Mouse (Mus musculus): ENCODE results near the gene Hs6st3. TPM values are rescaled to one million over a fixed set of nuclear protein-coding genes. Genes with fewer than 3 reads are reported as not detected.

Gene Hs6st3
- total and polyA plus RNA-seq, 3 experiments: not detected

DNA sequence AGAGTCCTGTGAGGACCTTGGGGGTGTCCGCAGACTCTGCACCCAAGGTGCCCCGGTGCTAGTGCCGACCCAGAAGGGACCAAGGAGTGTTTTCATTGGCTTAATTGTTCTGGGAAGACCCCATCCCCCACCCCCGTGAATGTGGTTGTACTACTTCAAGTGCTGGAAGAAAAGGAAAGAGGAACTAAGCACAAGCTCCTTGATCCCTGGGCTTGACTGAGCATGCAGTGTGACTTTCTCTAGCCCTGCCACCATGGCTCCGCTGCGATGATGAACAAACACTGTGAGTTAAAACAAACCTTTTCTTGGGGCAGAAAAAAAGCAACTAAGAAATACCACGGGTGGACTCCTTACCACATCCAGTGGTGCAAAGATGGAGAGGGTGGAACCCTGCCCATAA, 623.2 kb downstream of the Hs6st3 start:
- Histone ChIP-seq H3K27me3 (replicated peaks) (no peaks in the 10 kb centered on the region), H3K4me1 (ENCODE audit: control insufficient read depth in 1 of 2, insufficient read depth in 2 of 2) (no peaks in the 10 kb centered on the region), H3K4me3 (replicated peaks in 1 of 3; ENCODE audit: low read depth in 2 of 3, low read length in 2 of 3, poor library complexity in 1 of 3) (no peak overlapping the region), H3K4me2 (ENCODE audit: insufficient read depth, low read depth, poor library complexity, severe bottlenecking) (no peak overlapping the region), H3K9ac (ENCODE audit: insufficient read depth, low read depth) (no peak overlapping the region), H3K36me3 (replicated peaks in 1 of 2; ENCODE audit: control insufficient read depth in 1 of 2, insufficient read depth in 1 of 2, low read length in 1 of 2) (no peaks in the 10 kb centered on the region), H3K79me2 (replicated peaks; ENCODE audit: control insufficient read depth, extremely low read depth, insufficient read depth, poor library complexity, severe bottlenecking) (no peaks in the 10 kb centered on the region), H3K9me3 (replicated peaks; ENCODE audit: low read length) (peaks cover 19% of the 10 kb centered on the region), H3K27ac (ENCODE audit: insufficient read depth, low read depth) (no peak overlapping the region)
- in situ Hi-C loops (cut with MboI; ENCODE audit: low pct_ligation_motif_present, low pct_unique_long_range_greater_than_20kb, low sequenced_read_pairs): no loop called here
- DNase-seq (ENCODE audit: extremely low read depth): no peak
- TF ChIP-seq MAX (IDR thresholded peaks at IDR 0.05; ENCODE audit: low read length) (no peak), CTCF (conservative IDR thresholded peaks at IDR 0.05 in 1 of 2, IDR thresholded peaks at IDR 0.05 in 1 of 2; ENCODE audit: low read depth in 2 of 2, low read length in 2 of 2) (no peak), HCFC1 (IDR thresholded peaks at IDR 0.05; ENCODE audit: low read depth, low read length) (no peak), CHD2 (IDR thresholded peaks at IDR 0.05; ENCODE audit: low read length) (no peak), PAX5 (IDR thresholded peaks at IDR 0.05; ENCODE audit: low read length) (no peak), MEF2A (IDR thresholded peaks at IDR 0.05; ENCODE audit: borderline replicate concordance, low read depth, low read length) (no peak), TCF12 (IDR thresholded peaks at IDR 0.05; ENCODE audit: low read depth, low read length) (no peak), JUN (IDR thresholded peaks at IDR 0.05; ENCODE audit: insufficient read depth, low read depth, low read length) (no peak), RCOR1 (conservative IDR thresholded peaks at IDR 0.05; ENCODE audit: low read depth, low read length) (no peak), NELFE (IDR thresholded peaks at IDR 0.05; ENCODE audit: low read depth, low read length) (no peak), TBP (conservative IDR thresholded peaks at IDR 0.05; ENCODE audit: low read depth, low read length) (no peak), BHLHE40 (IDR thresholded peaks at IDR 0.05; ENCODE audit: low read depth, low read length) (no peak)
- dilution Hi-C loops (cut with MboI; ENCODE audit: extremely low pct_ligation_motif_present, extremely low pct_unique_long_range_greater_than_20kb, low sequenced_read_pairs): no loop called here

DNA sequence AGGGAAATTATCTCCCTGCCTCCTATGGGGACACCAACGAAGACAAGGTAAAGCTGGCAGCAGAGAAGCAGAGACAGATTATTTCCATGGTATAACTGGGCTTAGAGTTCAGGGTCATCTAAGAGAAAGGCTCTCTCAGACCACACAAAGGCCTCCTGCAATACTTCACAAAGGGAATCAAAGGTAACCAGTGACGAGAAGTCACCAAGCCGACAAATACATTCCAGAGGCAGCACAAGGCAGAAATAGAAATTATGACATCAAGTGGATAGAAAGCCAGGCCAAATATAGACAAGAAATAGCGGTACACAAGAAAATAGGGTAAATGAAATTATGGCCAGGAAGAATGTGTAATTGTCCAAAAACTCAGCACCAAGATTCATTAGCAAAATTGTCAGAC, 633.9 kb downstream of the Hs6st3 start:
- Histone ChIP-seq H3K79me2 (replicated peaks; ENCODE audit: control insufficient read depth, extremely low read depth, insufficient read depth, poor library complexity, severe bottlenecking) (no peaks in the 10 kb centered on the region), H3K9ac (ENCODE audit: insufficient read depth, low read depth) (no peak overlapping the region), H3K27me3 (replicated peaks) (no peaks in the 10 kb centered on the region), H3K36me3 (replicated peaks in 1 of 2; ENCODE audit: control insufficient read depth in 1 of 2, insufficient read depth in 1 of 2, low read length in 1 of 2) (no peaks in the 10 kb centered on the region), H3K4me2 (ENCODE audit: insufficient read depth, low read depth, poor library complexity, severe bottlenecking) (no peak overlapping the region), H3K4me1 (ENCODE audit: control insufficient read depth in 1 of 2, insufficient read depth in 2 of 2) (no peaks in the 10 kb centered on the region), H3K9me3 (replicated peaks; ENCODE audit: low read length) (peaks cover 34% of the 10 kb centered on the region), H3K27ac (ENCODE audit: insufficient read depth, low read depth) (no peak overlapping the region), H3K4me3 (replicated peaks in 1 of 3; ENCODE audit: low read depth in 2 of 3, low read length in 2 of 3, poor library complexity in 1 of 3) (no peak overlapping the region)
- TF ChIP-seq USF2 (conservative IDR thresholded peaks at IDR 0.05; ENCODE audit: low read depth, low read length) (no peak), BHLHE40 (IDR thresholded peaks at IDR 0.05; ENCODE audit: low read depth, low read length) (no peak), PAX5 (IDR thresholded peaks at IDR 0.05; ENCODE audit: low read length) (no peak), POLR2A (IDR thresholded peaks at IDR 0.05; ENCODE audit: low read depth, low read length) (no peak), TBP (conservative IDR thresholded peaks at IDR 0.05; ENCODE audit: low read depth, low read length) (no peak), RCOR1 (conservative IDR thresholded peaks at IDR 0.05; ENCODE audit: low read depth, low read length) (no peak), EP300 (IDR thresholded peaks at IDR 0.05; ENCODE audit: low read length) (no peak), RAD21 (IDR thresholded peaks at IDR 0.05; ENCODE audit: low read depth, low read length) (no peak), SMC3 (IDR thresholded peaks at IDR 0.05; ENCODE audit: low read depth, low read length) (no peak), CHD1 (IDR thresholded peaks at IDR 0.05; ENCODE audit: low read depth, low read length) (no peak)
- dilution Hi-C loops (cut with MboI; ENCODE audit: extremely low pct_ligation_motif_present, extremely low pct_unique_long_range_greater_than_20kb, low sequenced_read_pairs): no loop called here
- in situ Hi-C loops (cut with MboI; ENCODE audit: low pct_ligation_motif_present, low pct_unique_long_range_greater_than_20kb, low sequenced_read_pairs): no loop called here
- DNase-seq (ENCODE audit: extremely low read depth): no peak
